Mouse (Mus musculus): ENCODE results near the gene Serf2. TPM values are rescaled to one million over a fixed set of nuclear protein-coding genes. Genes with fewer than 3 reads are reported as not detected.

The Serf2 gene
- total RNA-seq (2021) (100 to 1,000 TPM; 272 to 371 TPM), polyA plus RNA-seq (2012; rRNA removed) (275 and 332 TPM in 2 replicates)
- long read RNA-seq, transcript Serf2-204 (3 exons, 3,056 nt) = major isoform, 328 of 356 reads
- long read RNA-seq, transcript Serf2-201 (3 exons, 525 nt) = minor isoform, 6 of 356 reads
- long read RNA-seq, transcript Serf2-203 (2 exons, 3,105 nt) = minor isoform, 7 of 356 reads
- long read RNA-seq, partial matches to known transcripts = 3 of 356 reads
- long read RNA-seq, other reads (novel, unspliced or antisense) = 11 of 356 reads

GRCm38 (mm10) chr2:121448739-121449535, at the start of gene Serf2:
Gene Serf2, plus strand, starts transcription at chr2:121449195.
- peak; percentile 100 for DNase-seq

GRCm38 (mm10) chr2:121403296-121403695, 45.7 kb upstream of the Serf2 start:
- no peak for DNase-seq

GRCm38 (mm10) chr2:121408160-121408559, 40.8 kb upstream of the Serf2 start:
- peak; percentile 25 for DNase-seq

DNA sequence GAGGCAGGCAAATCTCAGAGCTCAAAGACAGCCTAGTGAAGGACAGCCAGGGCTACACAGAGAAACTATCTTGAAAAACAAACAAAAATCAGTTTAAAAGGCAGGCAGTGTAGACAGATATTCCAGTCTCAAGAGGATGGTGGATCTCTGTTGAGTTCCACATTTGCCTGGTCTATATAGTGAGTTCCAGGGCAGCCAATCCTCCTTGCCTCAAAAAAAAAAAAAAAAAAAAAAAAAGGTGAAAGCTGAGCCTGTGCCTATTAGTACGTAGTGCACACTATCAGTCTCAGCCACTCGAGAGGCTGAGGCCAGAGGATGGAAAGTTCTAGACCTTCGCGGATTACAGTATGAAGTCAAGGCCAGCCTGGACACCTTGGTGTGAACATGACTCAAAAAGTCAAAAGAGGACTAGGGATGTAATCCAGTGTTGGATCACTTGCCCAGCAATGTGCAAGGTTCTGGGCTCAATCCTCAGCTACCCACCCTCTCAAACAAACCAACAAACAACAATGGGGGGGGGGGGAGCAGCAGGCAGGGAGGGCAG, 36.1 kb upstream of the Serf2 start:
- peak; percentile 72 for DNase-seq

DNA sequence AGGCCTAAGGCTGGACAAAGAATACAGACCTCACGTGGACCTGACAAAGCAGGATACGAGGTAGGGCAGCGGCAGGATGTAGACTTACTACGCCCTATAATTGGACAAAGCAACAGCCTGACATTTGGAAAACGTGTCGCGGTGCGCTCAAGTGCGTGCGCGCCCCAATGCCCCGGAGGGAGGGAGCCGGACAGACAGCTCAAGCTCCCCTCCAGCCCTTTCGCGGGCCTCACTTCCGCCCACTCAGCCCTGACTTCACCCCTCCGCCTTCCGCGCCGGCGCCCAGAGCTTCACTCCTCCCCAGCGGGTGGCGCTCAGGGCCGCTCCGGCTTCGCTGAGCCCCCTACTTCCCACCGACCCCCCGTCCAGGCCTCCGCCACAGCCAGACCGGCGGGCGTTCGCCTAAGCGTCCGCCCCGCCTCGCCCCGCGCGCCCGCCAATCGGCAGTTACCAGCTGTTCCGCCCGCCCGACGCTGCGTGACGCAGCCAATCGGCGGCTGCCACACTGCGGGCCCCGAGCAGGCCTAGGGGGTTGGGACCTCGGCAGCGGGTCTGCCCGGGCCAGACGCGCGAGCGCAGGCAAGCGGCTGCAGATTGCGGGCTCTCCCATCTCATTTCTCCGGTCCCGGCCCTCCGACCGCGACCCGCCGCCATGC, 35.5 kb upstream of the Serf2 start, which contains the start of the genes Pdia3 and Catsper2:
Gene Pdia3, plus strand, starts transcription at position 389 of the 656 bp plus-strand sequence.
Gene Catsper2, minus strand, starts transcription at position 406 of the 656 bp plus-strand sequence.
- DNase-seq = peak; percentile 99

- peak; percentile 67 for DNase-seq
These were observed 34.8 kb upstream of the Serf2 start for GRCm38 (mm10) chr2:121414139-121414685.

DNA sequence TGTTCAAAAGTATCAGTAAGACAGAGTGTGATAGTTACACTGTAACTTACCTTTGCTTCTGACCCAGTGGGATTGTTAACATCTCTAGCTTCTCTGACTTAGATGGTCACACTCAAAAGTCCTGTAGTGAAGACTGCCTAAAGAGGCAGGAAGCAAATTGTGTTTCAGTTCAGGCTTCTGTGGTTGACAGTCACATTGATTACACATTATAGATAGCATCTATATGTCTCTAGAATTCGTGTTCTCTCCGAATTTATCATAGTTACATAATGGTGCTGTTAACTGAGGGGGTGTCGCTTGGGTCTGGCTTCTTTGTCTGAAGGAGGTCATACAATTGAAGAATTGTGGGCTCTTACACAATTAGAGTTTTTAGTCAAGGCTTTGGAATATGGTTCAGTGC, 33.9 kb upstream of the Serf2 start:
- DNase-seq = no peak

- no peak for DNase-seq
These were observed 33.4 kb upstream of the Serf2 start for GRCm38 (mm10) chr2:121415591-121415990.

DNA sequence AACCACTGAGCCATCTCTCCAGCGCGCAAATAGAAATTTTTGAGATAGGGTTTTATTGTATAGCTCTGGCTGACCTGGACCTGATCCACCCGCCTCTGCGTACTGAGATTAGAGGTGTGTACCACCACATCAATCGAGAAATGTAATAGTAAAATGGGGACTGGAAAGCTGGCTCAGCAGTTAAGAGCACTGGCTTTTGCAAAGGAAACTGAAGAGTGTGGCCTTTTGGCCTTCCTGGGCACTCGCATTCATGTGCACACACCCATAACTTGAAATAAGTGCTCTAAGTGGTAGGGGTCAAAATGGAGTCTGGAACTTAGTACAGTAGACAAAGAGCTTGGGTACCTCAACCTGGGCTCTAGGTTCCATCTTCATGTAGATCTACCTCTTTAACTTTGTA, 32.6 kb upstream of the Serf2 start:
- no peak for DNase-seq

GRCm38 (mm10) chr2:121418476-121418875, 30.5 kb upstream of the Serf2 start:
- DNase-seq = no peak

DNA sequence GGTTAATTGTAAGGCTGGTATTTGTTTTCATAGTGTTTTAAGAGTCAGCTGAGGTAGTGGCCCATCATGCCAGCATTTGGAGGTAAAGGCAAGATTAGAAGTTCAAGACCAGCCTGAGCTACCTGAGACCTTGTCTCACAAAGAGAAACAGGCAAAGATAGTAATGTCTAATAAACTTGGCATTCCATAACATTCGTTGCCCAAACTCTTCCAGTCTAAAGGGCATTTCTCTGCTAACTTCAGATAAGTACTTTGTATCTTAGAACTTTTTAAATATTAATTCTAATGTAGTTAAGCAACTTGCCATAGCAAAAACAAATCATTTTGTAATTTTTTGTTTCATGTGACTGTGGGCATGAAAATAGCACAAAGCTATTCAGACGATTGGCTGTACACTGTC, 25.8 kb upstream of the Serf2 start:
- no peak for DNase-seq

GRCm38 (mm10) chr2:121425890-121426289, 23.1 kb upstream of the Serf2 start:
- DNase-seq = no peak

GRCm38 (mm10) chr2:121434854-121435253, 14.1 kb upstream of the Serf2 start:
- DNase-seq = no peak

DNA sequence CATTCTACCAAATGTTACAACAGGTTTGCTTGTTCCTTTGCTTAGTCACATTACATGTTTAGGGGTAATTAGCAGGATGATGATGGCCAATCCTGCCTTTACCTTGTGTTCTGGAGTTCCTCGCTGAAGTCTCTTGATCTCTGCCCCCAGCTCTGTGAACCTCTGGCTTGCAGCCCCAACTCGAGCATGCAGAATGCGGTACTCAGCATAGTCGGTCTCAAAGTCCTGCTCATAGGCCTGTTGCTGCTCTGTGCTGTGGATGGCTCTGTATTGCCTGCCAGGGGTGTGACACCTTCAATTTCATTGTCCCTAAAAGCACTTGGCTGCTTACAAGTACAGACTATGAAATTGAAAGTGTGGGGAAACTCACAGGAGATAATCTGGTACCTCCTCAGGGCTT, 9.2 kb upstream of the Serf2 start:
- no peak for DNase-seq

- no peak for DNase-seq
These were observed 8.0 kb upstream of the Serf2 start for GRCm38 (mm10) chr2:121440834-121441605.

DNA sequence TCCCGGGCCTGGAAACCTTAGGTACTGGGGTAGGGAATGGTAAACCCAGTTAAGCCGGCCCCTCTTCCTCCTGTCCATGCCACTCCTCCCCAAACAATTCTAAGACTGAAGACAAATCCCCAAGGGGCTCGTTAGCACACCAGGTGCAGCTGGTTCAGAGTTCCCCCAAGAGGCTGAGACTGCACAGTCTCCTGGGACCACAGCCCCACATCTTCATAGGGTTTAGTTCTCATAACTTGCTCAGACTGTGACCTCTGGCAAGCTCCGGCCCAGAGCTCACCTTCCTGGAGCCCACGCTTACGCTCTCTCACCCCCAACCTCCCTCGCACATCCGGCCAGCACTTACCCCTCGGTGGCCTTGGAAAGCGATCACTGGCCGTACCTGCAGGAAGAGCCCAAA, 7.2 kb upstream of the Serf2 start:
- DNase-seq = no peak

DNA sequence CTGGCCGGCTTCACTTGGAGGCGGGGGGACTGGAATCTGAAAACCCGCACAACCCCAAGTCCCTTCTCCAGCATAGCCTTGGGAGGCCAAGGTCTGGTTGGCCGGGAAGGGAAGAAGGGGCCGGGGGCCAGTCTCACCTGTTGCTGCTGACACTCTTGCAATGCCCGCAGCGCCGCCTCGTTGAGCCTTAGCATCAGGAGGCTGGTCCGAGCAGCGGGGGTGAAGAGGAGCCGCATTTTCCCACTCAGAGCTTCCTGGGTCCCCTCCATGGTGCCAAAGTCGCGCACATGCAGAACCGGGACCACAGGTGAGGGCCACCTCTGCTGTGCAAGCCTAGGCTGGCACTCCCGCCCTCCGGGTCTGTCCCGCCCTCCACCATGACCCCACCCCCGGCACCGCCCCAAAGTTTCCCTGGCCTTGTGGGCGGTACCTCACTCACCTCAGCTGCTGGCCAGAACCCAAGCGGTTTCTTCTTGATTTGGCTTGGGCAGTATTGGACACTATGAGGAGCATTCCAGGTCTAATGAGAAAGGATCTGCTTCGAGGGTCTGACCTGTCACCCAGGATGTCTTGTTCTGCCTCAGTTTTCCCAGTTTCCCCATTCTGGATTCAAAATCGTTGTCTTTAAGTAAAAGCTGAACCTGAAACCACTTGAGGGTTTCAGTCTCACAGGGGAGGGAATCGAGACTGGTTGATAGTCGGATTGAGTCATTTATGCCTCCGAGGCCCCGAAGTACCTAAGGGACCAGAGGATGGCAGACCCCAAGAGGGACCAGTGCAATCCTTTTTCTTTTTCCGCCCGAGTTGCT, 6.5 kb upstream of the Serf2 start:
- peak; percentile 88 for DNase-seq

GRCm38 (mm10) chr2:121443068-121443349, 6.0 kb upstream of the Serf2 start:
- no peak for DNase-seq

- DNase-seq = no peak
These were observed 4.8 kb upstream of the Serf2 start, which contains the start of gene Ell3 for GRCm38 (mm10) chr2:121444178-121444577. Gene Ell3, minus strand, starts transcription at chr2:121444278.

DNA sequence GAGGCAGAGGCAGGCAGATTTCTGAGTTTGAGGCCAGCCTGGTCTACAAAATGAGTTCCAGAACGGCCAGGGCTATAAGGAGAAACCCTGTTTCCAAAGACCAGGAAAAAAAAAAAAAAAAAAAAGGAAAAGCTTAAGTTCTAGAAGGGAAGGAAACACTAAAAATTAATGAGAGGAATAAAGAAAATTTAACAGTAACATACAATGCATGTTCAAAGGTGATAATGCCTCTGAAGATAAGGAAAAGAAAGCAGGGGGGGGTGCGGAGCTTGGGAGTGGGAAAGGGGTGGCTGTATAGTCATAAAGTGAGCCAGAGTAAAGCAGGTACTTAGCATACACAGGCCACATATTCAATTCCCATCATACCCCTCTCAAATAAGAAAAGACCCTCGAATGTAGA, 3.9 kb upstream of the Serf2 start:
- no peak for DNase-seq

DNA sequence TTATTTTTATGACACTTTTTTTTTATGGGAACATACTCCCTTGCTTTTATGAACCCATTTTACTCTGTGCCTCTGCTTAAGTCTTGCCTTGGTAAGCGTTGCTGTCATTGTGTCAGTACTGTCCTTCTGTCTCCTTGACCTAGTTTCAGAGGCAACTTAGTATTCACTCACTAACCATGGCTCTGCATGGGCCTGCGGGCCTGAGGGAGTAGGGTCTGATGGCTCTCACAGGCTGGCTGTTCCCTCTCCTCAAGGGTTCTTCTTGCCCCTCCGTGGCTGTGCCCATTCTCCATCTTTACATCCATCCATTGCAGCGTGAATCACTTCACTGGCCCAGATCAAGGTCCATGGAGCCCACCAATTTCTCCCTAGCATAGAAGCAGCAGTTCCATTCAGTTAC, 2.5 kb upstream of the Serf2 start:
- DNase-seq = peak; percentile 48

All from adrenal gland, adult 2 months (tissue).